Mouse (Mus musculus): ENCODE measurements around the gene Arid5b.

Gene Arid5b

DNA sequence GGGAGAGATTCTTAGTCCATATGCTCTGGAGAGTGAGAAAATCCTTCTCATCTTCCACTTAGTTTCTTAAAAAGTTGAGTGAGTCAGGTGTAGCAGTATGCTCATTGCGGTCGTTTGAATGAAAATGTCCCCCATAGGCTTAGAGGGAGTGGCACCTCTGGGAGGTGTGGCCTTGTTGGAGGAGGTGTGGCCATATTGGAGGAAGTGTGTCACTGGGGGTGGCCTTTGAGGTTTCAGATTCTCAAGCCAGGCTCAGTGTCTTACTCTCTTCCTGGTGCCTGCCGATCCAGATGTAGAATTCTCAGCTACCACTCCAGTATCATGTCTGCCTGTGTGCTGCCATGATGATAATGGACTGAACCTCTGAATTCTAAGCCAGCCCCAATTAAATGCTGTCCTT is 199.8 kb downstream of the Arid5b start:
- no peak for DNase-seq

DNA sequence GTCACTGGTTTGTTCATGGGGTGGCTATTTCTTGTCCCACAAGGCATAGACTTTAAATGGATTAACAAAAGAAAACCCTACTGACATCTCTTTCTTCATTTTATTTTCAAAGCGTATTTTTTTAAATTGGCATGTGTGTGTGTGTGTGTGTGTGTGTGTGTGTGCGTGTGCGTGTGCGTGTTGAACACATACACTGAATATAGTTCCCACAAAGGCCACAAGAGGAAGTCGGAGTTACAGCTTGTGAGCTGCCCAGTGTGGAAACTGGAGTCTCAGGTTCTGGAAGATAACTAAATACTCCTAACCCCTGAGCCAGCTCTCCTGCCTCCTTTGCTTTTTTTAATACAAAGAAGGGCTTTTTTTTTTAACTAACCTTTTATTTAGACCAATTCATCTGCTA is 203.4 kb downstream of the Arid5b start:
- no peak for DNase-seq

DNA sequence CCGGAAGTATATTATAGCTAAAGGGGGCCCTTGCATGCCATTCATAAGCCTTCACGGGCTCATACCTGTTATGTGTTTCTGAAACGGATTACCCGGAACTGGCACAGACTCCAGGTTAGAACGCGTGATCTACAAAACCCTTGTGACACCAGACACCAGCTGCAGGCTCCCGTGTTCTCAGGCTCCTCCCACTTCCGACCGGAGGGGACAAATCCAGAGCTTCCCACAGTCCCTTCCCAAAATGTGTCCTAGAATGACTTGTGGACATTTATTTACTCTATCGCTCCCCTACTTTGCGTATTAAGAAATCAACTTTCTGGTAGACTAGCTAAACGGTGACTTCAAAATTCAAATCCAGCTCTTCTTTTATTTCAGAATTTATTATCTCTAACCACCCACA is 204.2 kb downstream of the Arid5b start:
- no peak for DNase-seq

DNA sequence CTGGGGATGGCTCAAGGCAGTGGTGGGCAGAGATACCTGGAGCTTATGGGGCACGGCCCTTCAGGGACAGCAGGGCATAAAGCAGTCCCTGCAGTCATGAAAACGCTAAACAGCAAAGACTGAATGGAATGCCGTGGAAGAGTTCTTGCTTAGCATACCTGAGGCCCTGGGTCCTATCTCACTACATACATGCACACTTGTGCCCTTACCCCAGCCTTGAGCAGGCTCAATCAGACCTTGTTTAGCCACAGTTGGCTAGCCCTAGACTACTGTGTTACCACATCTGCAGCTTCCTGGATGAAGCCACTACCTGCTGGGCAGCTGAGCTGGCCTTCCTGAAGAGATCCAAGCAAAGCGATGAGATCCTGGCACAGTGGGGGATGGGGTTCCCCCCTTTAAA is 205.9 kb downstream of the Arid5b start:
- no peak for DNase-seq

DNA sequence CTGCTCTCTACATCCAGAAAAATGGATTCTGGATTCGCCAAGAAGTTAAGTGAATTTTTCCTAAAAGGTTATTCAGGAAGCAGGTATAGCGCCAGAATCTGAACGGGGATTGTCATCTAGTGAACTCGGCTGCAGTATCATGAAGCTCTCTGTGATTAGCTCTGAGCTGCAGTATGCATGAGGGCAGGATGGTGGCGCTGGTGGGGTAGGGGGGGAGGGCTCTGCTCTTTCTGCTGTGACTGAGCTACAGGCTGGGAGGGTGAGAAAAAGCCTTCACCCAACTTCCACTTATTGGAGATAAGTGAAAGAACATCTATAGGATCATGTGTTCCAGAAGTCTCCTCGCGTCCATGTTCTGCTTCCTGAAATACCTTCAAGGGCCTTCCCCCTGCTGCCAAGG is 207.5 kb downstream of the Arid5b start:
- DNase-seq: no peak

DNA sequence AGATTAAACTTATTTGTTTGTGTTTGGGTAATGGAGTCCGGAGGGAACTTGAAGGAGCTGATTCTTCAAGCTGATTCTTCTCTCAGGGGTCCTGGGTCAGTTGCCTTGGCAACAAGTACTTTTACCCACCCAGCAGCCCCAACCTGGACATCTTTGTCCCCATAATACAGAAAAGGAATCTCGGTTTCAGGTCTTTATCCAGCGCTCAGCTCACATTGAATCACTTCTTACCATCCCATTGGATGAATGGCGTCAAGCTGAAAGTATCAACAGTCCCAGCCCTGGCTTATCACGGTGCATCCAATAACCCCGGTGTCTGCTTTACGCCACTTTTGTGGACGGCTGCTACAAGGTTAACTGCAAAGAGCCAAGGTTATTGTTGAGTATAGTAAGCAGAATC is 210.1 kb downstream of the Arid5b start:
- no peak for DNase-seq

DNA sequence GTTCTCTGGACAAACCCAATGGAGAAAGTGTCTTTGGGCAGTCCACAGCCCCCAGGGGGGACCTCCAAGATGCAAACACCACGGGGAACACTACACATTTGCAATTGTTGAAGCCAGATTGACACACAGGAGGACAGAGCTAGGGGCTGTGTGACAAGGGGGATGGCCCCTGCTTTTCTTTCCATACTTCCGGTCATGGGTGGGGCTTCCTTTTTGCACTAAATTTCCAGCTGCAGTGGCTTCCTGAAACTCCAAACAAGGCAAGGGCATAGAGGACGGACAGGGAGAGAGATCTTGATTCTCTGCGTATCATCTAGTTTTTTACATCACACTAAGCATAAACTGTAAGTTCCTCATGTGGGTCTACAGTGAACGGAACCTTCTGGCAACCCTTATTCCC is 210.6 kb downstream of the Arid5b start:
- DNase-seq: no peak

DNA sequence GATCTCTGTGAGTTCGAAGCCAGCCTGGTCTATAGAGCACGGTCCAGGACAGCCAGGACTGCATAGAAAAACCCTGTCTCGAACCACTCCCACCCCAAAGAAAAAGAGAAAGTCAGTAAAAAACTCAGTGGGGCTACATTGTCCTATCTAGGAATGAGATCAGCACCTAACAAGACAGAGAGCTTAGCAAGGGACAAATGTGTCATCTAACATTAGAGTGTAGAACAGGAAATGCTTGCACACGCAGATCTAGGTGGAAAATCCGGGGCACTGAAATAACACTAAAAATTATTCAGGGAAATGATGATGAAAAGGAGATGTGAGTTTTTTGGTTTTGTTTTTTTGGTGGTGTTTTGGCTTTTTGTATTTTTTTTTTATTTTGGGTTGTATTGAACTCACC is 212.4 kb downstream of the Arid5b start:
- DNase-seq: no peak

DNA sequence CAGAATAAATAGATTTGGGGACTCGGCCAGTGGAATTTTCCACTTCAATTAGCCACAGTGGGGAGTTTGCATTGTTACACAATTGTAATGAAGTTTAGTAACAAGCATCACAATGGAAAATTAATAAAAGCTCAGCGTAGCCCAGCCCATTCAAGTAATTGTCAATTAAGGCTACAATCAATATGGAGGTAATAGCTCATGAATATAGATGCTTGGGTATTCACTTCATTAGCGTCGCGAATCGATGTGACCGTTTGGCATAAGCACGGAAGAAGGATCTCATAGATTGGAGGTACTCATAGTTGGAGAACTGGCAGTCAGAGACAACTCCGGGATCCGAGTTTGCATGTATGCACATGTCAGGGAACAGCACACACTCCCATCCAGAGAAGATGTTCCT is 214.0 kb downstream of the Arid5b start:
- no peak for DNase-seq

DNA sequence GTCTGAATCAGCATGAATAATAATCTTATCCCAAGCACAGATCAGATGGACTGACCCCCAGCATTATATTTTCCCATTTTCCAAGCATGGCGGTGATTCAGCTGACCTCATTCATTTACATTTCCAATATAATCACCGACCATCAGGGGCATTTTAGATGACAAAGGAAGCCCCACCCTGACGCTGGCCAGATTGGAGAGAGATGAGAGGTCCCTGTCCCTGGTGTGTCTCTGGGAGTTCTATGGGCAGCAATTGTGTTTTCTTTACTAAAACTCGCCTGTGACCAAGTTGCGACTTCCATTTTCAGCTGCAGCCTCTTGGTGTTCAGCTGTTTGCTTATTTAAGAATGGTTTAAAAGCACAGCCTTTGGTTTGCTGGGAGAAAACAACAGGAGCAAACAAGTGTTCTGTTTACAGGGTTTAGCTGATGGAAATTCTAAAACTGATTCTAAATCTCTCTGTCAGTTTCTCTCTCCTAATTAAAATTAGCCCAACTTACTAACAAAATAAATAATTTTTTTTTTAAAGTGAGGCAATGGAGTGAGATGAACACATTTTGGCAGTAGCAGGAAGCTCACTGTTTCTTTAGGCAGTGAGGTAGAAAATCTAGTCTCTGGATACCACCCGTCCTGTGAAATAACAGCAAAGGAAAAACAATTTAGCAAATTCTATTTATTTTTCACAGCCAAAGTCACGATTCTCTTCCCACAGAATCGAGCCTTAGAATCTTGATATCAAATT is 214.6 kb downstream of the Arid5b start:
- DNase-seq: no peak

DNA sequence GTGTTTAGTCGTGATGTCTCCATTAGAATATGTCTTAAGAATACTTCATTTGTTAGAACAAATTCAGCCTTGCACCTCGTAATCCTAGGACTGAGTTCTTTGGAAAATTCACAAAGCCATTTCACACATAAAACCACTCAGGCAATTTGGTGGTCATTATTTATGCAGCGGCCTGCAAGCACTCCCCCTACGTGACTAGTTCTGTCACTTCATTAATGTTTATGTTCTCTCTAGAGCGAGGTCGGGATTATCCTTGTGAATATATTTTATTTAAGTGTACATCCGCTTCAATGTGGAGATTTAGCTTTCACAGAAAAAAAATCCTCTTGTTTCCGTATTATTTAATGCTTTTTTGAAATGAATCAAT is 217.3 kb downstream of the Arid5b start:
- DNase-seq: no peak

DNA sequence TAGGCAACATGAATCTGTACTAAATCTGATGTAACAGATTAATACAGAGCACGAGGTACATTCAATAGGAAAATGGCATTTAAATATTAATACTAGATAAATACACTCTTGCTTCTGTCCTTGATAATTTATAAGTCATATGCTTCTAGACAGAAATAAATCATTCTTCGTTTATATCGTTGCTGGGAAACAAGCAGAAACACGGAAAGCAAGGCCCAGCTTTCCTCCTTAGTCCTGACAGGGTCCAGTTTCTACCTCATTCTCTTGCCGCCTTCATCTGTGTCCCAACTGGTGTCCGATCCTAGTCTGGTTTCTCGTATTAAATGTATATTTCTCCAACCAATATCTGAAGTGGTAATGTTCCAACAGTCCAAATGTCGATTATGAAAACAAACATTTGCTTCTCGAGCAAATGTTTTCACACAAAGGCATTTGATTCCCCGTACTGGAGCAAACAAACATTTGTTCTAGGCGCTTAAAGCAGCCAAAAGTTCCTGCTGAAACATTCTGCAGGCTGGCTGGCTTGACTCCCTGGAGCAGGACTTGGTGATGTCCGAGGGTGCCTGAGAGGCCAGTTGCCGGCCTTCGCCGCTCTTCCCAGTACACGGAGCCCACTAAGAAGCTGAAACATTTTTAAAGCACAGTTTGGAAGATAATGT is 217.8 kb downstream of the Arid5b start:
- no peak for DNase-seq

DNA sequence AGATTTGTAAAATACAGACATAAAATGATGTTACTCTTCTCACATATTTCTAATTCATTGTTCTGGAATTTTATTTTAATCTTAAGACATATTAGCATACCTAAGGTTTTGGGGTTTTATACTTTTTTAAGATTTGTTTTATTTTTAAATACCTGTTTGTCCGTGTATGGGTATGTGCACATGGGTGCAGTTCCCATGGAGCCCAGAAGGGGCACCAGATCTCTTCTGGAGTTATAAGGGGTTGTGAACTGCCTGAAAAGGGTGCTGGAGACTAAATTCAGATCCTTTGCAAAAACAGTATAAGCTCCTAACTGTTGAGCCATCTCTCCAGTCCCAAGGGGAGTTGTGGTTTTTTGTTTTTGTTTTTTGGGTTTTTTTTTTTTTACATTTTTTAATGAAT is 220.2 kb downstream of the Arid5b start:
- no peak for DNase-seq

DNA sequence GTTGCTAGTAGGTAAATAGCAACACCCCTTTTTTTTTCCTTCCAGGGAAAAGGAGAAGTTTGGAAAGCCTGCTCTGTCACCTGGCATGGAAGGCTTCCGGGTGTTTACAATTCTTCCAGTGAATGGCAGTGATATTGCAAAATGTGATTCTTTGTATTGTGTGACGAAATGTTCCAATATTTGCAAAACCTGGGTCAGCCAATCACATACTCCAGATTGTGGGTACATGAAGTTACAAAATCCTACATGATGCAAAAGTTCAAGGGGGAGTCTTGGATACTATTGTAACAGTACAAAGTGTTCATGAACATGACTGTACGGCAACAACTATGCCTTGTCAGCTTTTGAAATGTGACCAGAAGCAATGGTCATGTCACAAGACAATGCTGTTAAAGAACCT is 220.7 kb downstream of the Arid5b start:
- no peak for DNase-seq

DNA sequence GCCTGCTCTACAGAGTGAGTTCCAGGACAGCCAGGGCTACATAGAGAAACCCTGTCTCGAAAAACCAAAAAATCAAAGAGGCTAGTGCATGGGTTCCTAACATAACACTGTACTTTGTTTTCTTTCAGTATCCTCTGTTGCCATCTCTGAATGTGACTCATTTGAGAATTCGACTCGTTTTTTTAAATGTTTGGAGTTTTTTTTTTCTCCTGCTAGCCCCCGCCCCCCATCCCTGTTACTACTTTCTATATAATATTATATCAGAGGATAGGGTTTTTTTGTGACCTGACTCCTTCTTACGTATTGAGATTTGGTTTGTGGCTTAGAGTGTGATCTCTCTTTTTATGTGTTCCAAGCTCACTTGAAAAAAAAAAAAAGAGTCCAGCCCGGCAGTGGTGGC is 223.8 kb downstream of the Arid5b start:
- DNase-seq: no peak

DNA sequence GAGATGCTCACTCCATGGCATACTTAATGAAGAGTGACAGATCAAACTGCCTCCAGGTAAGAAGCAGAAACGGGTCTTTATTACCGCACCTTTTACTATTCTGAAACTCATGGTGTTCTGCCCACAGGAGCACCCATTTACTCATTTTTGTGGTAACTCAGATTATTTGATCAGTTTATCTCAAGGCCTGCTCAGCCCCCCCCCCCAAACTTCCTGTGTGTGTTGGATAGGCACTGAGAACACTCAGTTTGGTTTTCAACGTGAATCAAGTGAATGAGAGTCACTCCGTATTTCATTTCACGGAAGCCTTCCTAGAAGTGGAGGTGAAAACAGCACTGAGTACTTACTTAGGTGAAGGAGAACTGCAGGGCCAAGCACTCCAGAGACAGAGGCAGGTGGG is 224.4 kb downstream of the Arid5b start:
- no peak for DNase-seq

DNA sequence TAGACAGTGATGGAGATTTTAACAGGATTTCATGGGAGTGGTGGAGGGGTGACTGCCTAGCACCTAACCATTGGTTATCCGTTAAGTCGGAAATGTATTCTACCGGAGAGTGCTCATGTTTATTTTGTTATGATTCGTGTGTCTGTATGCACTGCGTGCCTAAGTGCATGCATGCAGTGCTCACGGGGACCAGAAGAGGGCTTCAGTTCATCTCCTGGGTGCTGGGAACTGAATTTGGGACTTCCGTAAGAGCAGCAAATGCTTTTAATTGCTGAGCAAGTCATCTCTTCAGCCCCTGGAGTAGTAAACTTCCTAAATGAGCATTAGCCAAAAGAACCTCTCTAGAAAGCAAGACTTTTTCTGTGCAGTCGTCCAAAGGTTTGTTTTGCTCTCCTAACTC is 226.2 kb downstream of the Arid5b start:
- no peak for DNase-seq

DNA sequence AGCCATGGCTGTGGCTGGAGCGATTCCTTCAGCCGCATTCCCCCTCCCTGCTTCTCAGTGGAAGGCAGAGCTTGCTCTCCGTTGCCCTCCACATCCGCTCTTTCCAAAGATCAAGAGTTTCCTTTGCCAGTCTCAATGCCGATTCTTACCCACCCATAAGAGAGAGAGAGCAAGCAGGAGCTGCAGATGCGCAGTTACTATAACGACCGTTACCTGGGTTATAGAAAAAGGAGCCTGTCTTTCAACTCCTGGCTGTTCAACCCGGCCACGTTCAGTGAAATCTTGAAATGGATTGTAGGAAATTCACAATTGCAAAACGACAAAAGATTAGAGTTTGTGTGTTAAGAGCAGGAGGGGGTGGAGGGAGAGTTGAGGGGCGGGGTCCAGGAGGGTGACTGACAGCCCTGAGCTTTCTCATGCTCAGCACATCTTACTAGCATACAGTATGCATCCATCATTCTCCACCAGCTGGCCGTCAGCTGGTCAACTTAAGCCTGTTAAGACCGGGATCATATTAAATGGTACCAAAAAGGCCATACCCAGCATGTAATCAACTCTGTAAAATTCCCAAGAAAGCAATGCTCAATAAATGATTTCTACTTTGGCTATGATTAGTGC is 227.1 kb downstream of the Arid5b start:
- DNase-seq: no peak

DNA sequence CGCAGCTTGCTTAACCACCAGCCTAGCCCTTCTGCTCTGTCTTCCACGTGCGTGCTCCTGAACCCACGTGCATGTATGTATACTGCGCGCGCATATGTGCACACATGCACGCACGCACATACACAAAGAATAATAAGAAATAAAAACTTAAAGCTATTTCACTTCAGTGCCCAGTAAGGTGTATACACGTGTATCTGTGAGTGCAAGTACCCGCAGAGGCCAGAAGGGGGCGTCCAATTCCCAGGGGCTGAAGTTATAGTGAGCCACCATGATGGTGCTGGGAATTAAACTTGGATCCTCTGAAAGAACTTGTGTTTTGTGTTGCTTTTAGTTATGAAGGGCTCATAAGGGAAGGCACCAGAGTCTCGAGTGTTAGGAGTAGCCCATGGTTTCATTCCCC is 227.7 kb downstream of the Arid5b start:
- DNase-seq: no peak

DNA sequence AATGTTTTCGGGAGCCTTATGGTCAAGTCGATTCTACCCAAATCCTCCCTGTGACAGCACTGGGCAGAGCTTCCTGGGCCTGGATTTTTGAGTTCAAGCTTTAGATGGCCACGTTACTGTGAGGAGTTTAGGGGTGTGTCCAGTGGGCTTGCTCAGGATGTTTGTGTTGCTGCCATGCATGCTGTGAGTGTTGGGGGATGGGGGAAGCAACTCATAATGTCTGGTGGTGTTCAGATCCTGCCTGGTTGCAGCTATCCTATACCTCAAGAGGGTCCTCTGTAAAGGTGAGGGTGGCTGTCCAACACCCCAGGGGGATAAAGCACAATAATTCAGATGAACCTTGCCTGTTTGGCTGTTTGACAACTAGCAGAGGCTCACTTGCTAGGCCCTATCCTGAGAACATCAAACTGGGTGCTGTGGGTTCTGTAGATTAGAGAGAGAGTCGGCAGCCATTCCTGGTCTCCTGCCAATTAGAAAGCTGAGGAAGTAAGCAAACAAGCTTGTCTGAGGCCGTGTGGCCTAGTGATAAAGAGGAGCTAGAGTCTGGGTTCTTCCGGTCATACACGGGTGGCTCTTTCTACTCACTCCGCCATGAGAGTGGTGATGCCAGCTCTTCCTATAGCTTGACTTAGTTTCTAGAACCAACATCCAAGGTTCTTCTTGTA is 229.8 kb downstream of the Arid5b start:
- no peak for DNase-seq

DNA sequence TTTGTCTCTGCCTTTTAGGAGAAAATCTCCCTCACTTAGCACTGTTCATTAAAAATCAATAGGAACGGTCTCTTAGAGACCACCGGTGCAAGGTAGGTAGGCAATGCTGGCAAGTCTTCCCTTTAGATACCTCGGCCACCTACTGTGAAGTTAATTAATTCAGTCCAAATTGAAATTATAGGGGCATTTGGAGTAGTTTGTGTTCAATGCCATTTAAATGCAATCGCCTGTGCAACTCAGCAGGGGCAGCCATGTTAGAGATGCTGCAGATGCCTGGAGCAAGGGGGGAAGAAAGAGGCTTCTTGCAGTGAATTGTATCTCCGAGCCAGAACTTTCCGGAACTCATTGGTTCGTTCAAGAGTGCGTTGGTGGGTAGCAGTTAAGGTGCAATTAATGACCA is 233.7 kb downstream of the Arid5b start:
- no peak for DNase-seq

DNA sequence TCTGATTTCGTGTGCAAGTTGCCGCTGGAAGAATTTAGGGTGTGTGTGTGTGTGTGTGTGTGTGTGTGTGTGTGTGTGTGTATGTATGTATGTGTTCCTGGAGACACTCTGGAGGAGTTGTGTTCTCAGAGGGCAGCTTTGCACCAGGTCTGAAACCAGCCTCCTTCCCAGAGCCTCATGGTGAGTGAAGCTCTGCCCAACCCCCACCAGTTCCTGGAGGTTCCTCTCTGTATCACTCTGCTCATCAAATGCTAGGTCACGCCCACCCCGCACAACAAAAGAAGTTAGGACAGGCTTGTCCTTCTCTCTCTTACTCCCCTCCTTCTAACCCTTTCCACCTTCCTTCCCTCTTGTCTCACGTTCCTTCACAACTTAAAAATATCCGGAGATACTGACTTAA is 234.6 kb downstream of the Arid5b start:
- DNase-seq: no peak
